Mouse (Mus musculus) Patski (cell line): Measurements from ENCODE around the gene Tmsb15b1. TPM values are rescaled to one million over a fixed set of nuclear protein-coding genes. Genes with fewer than 3 reads are reported as not detected.
A peak's percentile ranks its signal among the peaks of the same experiment; 100 is the strongest.

Experiments
- ATAC-seq: fragments of 100-300 bp; one replicate; pipeline ENCODE4 v1.8.0; 2021
- CTCF ChIA-PET: fragments of 350-600 bp; sonication (Branson Sonifier 250); formaldehyde crosslinking; loops from one replicate; lab custom pipeline; 2022; ENCODE audit warnings: inconsistent platforms; lab: Charles Lee
- POLR2A ChIA-PET: fragments of 350-600 bp; sonication (Branson Sonifier 250); formaldehyde crosslinking; loops from one replicate; lab custom pipeline; 2022; ENCODE audit warnings: antibody characterized with exemption, inconsistent platforms; lab: Charles Lee
- DNase-seq: peaks from one replicate; pipeline ENCODE4 v3.0.0-alpha.2; 2011; ENCODE audit warnings: low read depth, low spot score
- H3K27me3 ChIP-seq: fragments of 371-371 bp; one replicate; pipeline ENCODE4 v1.5.1; 2021
- CTCF ChIP-seq: fragments of 100-300 bp; IDR thresholded peaks from one replicate; pipeline ENCODE4 v1.5.1; 2021
- in situ Hi-C: fragments of 300-500 bp; cut with MboI; formaldehyde crosslinking; loops from 3 replicates; pipeline ENCODE4 v1.11.1; 2018; ENCODE audit warnings: low pct_unique_long_range_greater_than_20kb, mixed read lengths
- polyA plus RNA-seq: library from polyadenylated mRNA; unstranded; gene quantifications from one replicate; pipeline ENCODE4 v1.2.3, GENCODE M21; 2021

The Tmsb15b1 gene
- not detected for polyA plus RNA-seq

DNA sequence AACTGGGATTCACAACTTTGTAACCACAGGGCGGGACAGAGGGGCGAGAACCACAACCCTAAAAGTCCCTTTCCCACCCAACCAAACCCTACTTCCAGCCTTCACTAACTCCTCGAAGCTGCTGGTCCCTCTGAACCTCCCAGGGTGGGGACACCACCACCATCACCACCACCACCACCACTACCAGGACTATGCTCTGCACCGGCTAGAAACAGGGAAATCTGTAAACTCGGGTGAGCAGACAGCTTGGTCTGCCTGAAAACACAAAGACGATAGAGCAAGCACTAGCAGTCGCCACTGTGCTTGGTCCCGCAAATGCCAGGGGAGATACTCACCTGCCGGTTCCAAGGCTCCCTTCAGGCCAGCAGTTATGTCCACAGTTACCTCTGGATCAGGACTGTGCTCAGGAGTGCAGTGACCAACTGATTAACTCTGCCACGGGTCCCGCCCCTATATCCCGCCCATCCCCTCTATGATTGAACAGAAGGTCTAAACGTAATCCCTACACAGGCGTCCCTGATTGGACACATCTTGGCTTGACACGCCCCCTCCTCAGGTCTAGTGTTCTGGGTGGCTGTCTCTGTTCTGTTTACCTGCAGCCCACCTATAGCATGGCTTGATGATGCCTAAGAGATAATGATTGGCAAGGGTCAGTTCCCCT lies at the start of gene Tmsb15b1, which contains the start of gene Tmsb15l:
TSS of gene Tmsb15b1 (minus strand) at position 451 of the 661 bp plus-strand sequence.
TSS of gene Tmsb15l (minus strand) at position 446 of the 661 bp plus-strand sequence.
- CTCF ChIA-PET, result no interaction called here

DNA sequence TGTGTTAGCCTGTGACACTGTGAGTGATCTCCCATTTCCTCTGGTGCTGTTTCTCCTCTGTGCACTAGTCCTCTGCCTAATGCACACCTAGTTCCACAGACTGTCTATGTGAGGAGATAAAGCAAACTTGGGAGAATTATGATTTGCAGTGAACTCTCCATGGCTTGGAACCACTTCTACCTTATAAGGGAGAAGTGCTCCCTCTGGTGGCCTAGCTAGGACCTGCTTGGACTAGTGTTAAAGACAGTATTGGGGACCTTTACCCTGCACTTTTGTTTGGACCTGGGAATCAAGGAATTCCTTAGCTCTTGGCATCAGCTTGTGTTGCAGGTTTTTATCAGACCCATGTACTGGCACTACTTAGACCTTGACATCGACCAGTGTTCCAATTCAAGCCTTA lies 42.6 kb upstream of the Tmsb15b1 start:
- in situ Hi-C loops, result loop anchor here (10.0 kb wide), 1 partner anchor 395 kb away; no protein-coding TSS in a partner anchor
- DNase-seq (no peak), ATAC-seq (peak; percentile 65)
- TF ChIP-seq CTCF, result peak; percentile 76
- ChIA-PET CTCF (interaction anchor here (1.0 to 1.8 kb wide), 3 partner anchors 9 to 40 kb away, joined by 3 to 7 read pairs (median 4); no protein-coding TSS in a partner anchor), POLR2A (no interaction called here)
- peaks cover 4% of the 10 kb centered on the region for H3K27me3 ChIP-seq

More for the DNA sequence above, at the start of gene Tmsb15b1, which contains the start of gene Tmsb15l:
- ATAC-seq, result no peak
- DNase-seq, result no peak
- in situ Hi-C loops, result no loop called here
- no peak for TF ChIP-seq CTCF
- no peaks in the 10 kb centered on the region for H3K27me3 ChIP-seq
- POLR2A ChIA-PET, result no interaction called here

DNA sequence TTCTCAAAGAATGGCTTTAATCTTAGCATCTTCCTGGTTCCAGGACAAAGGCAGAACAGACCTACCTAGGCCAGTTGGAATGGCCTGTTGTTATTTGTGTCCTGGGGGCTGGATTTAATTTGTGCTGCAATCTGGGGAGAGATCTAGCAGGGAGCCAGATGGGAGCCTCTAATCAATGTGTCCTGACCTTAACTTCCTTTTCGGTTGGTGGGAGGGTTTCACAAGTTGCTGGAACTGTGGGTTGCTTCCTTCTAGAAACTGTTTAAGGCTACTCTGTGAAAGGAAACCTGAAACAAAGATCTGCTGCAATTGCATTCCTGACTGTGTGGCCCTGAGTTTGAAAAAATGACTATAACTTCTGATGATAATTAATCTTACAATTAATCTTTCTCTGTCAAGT lies 41.0 kb upstream of the Tmsb15b1 start:
- TF ChIP-seq CTCF, result no peak
- POLR2A ChIA-PET, result no interaction called here
- no peak for DNase-seq
- no peaks in the 10 kb centered on the region for H3K27me3 ChIP-seq
- ATAC-seq, result no peak
- CTCF ChIA-PET, result interaction anchor here (1.0 to 1.9 kb wide), 3 partner anchors 10 to 122 kb away, joined by 3 to 6 read pairs (median 3); no protein-coding TSS in a partner anchor
- in situ Hi-C loops, result loop anchor here (10.0 kb wide), 1 partner anchor 393 kb away; no protein-coding TSS in a partner anchor

DNA sequence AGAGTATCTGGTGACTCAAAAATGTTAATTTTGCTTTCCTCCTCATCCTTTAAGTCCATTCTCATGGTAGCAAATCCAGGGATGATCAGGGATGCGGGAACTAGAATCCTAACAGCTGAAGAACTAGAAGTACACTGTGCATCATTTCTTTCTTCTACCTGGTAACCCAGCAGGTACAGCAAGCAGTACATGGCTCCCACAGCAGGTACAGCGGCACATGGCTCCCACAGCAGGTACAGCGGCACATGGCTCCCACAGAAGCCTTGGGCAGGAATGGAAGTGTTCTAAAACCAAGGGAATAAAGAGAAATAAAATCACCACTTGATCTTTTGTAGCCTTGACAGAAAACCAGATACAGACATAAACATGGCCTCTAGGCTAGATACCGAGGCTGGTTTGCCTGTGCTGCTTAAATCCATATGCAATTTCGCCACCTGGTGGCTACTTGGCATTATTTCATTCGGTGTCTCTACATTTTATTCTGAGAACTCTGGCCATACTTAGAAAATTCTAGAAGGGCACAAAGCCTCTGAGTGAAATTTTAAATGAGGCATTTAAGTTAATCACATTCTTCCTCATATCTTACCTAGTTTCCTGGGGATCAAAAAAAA lies 38.5 kb upstream of the Tmsb15b1 start:
- ATAC-seq, result peak; percentile 65

DNA sequence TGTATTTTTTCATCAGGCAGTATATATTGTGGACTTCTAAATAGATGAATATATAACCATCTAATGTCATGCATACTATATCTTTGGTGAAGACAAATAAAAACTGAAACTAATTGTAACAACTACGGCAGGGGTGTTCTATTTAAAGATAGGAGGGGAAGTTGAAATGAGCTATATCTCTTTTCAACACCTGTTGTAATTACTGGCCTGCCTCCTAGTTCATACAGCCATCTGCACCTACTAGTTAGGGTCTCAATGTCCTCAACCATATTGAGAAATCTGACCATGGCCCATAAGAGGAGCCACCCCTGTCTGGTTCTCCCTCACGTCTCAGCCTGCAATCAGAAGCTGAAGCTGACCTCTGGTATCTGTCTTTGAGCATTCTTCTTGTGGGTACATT lies 19.6 kb upstream of the Tmsb15b1 start:
- ATAC-seq (no peak), DNase-seq (no peak)
- no peak for TF ChIP-seq CTCF
- ChIA-PET CTCF (no interaction called here), POLR2A (no interaction called here)
- in situ Hi-C loops, result no loop called here
- peaks cover 4% of the 10 kb centered on the region for H3K27me3 ChIP-seq

More for the DNA sequence above, 38.5 kb upstream of the Tmsb15b1 start:
- in situ Hi-C loops, result loop anchor here (10.0 kb wide), 1 partner anchor 390 kb away; no protein-coding TSS in a partner anchor
- peaks cover 3% of the 10 kb centered on the region for H3K27me3 ChIP-seq
- no peak for DNase-seq
- CTCF ChIA-PET, result no interaction called here
- peak; percentile 73 for TF ChIP-seq CTCF
- POLR2A ChIA-PET, result no interaction called here

DNA sequence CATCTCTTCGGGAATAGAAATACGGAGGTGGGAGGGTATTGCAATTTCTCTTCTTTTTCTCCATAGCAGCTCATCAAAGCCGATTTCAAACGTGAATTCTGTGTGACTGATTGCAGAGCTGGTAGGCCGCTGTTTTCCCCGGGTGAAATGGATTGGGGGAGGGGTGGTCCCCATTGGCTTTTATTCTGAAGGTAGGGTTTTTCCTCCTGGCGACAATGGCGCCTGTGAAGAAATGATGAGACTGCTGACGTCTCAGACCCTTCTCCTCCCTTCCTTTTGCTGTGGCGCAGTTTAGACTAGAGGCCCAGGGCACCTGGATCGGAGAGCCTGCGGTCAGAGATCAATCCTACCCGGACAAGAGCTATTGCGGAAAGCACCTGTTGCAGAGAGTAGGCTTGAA lies 17.0 kb upstream of the Tmsb15b1 start:
- ATAC-seq, result no peak
- no peak for TF ChIP-seq CTCF
- DNase-seq, result no peak
- CTCF ChIA-PET, result no interaction called here
- POLR2A ChIA-PET, result no interaction called here
- in situ Hi-C loops, result no loop called here
- no peaks in the 10 kb centered on the region for H3K27me3 ChIP-seq

DNA sequence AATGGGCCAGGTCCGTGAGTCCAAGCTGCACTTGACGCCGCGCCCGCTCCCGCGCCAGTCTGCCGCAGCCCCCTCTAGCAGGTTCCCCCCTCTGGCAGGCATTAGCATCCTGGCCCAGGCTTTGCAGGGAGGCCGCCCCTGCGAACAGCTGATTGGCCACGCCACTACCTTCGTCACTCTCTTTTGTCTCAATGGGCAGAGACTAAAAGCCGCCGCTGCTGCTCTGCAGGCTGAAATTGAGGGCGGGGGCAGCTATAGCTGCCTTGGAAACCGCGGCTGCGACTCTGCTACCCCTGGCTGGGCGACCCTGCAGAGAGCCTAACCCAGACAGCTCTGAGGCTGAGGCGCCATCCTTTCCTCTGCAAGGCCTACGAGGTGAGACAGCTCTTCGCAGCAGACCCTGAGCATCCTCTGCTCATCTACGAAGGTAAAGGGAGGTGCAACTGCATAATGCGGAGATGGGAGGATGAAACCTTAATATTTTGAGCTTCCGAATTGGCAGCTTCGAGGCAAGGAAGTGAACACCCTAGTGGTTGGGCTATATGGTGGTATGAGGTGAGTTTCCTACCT lies 16.4 kb upstream of the Tmsb15b1 start, which contains the start of gene Zcchc18:
TSS of gene Zcchc18 (plus strand) at position 178 of the 570 bp plus-strand sequence.
- no peaks in the 10 kb centered on the region for H3K27me3 ChIP-seq
- no peak for ATAC-seq
- CTCF ChIA-PET, result no interaction called here
- in situ Hi-C loops, result no loop called here
- TF ChIP-seq CTCF, result no peak
- no peak for DNase-seq
- POLR2A ChIA-PET, result no interaction called here

DNA sequence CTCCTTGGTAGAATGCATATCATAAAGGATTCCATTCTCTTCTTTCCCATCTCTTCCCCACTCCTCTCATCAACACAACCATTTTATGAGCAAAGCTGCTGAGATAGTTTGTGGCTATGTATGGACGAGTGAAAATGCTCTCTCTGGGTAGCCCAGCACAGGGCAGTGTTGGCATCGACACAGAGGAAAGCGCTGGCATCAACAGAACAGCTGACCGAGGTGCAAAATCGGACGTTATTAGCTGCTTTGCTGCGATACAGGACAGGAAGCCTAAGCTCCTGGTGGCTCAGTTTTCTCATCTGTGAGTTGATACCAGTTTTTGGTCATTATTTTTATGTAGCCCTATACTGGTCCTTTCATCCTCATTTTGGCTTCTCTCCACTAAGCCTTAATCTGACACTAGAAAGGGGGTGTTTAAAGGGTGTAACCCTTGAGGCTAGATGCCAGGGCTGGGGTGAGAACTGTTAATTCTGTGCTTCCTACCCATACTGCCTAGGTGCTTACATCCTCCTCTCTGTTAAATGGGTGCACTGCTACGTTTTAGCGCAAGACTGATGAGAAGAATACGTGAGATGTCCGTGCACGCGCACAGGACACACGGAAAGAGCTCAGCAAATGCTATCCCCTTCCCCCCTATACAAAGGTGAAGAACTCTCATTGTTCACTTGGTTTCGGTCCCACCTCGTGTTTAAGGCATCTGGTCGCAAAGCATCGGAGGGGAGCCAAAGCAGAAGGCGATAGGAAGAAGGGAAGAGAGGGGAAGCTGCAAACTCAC lies 15.7 kb upstream of the Tmsb15b1 start:
- H3K27me3 ChIP-seq, result peaks cover 3% of the 10 kb centered on the region
- in situ Hi-C loops, result no loop called here
- ATAC-seq, result no peak
- no peak for DNase-seq
- no peak for TF ChIP-seq CTCF
- CTCF ChIA-PET, result no interaction called here
- POLR2A ChIA-PET, result no interaction called here

DNA sequence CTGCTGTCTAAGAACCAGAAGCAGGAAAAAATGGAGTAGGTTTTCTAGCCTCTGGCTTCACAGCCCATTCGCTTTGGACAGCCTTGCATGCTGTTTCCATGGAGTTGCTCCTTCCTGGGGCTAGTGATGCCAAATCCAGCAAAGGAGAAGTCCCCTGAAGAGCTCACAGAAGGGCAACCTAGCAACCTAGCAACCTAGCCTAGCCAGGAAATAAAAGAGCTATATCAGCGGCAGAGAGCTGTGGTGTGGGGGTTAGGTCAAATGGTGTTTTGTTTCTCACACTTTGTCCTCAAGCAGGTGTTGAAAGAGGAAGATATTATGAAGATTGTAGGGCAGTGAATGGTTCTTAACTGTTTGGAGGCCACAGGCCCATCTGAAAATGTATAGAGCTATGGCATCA lies 14.6 kb upstream of the Tmsb15b1 start:
- H3K27me3 ChIP-seq, result peaks cover 9% of the 10 kb centered on the region
- CTCF ChIA-PET, result interaction anchor here (0.9 kb wide), 1 partner anchor 13 kb away, joined by 3 read pairs; no protein-coding TSS in a partner anchor
- TF ChIP-seq CTCF, result no peak
- DNase-seq (no peak), ATAC-seq (no peak)
- in situ Hi-C loops, result no loop called here
- POLR2A ChIA-PET, result no interaction called here

DNA sequence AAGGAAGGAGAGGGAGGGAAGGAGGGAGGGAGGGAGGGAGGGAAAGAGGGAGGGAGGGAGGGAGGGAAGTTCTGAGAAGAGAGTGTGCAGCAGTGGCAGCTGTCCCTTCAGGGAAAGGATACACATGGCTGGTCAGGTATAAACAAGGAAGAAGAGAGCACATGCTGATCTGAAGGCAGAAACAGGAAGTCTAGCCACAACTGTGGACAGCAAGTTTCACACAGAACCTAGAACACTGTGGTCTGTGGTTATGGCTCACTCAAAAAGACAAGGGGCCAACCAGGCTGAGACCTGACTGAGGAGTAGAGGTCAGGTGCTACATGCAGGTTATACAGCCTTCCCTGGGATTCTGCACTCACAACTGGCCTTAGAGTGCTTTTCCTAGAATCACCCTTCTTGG lies 9.4 kb upstream of the Tmsb15b1 start:
- peaks cover 9% of the 10 kb centered on the region for H3K27me3 ChIP-seq
- in situ Hi-C loops, result no loop called here
- no peak for TF ChIP-seq CTCF
- peak; percentile 87 for ATAC-seq
- DNase-seq, result no peak
- ChIA-PET POLR2A (no interaction called here), CTCF (no interaction called here)
